Mouse (Mus musculus): ENCODE measurements at regions not wholly inside any gene's neighbourhood (a gene's known extent, or its start where the extent isn't known, plus 50 kb on each side); places are given as distances from the start of the nearest gene placed in this dataset.

GRCm38 (mm10) chr4:55775858-55776257 is 243.6 kb upstream of the Klf4 start:
- no peak for ATAC-seq (replicated peaks; ENCODE audit: poor library complexity, severe bottlenecking)

DNA sequence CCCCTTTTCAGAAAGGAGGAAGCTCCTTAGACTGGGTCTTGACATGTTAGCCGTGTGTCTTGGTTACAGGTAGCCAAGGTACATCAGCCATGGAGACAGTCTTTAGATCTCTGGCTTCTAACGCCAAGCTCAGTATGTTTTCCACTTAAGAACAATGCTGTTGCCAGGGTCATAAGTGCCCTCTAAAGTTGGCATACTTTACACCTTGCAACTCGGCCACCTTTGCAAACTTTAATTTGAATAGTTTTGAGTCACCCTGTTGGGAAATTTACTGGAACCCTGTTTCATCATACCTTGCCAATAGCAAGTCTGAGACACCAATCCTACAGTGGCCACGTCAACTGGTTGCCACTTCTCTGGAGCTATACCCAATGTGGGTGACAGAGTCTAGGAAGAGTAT is 242.3 kb upstream of the Klf4 start:
- no peak for ATAC-seq (replicated peaks; ENCODE audit: poor library complexity, severe bottlenecking)

- no peak for ATAC-seq (replicated peaks; ENCODE audit: poor library complexity, severe bottlenecking)
These were observed 237.4 kb upstream of the Klf4 start for GRCm38 (mm10) chr4:55769656-55770055.

- ATAC-seq (replicated peaks; ENCODE audit: poor library complexity, severe bottlenecking): no peak
These were observed 236.1 kb upstream of the Klf4 start for GRCm38 (mm10) chr4:55768325-55768724.

- no peak for ATAC-seq (replicated peaks; ENCODE audit: poor library complexity, severe bottlenecking)
These were observed 234.9 kb upstream of the Klf4 start for GRCm38 (mm10) chr4:55767133-55767532.

- ATAC-seq (replicated peaks; ENCODE audit: poor library complexity, severe bottlenecking): no peak
These were observed 233.5 kb upstream of the Klf4 start for GRCm38 (mm10) chr4:55765780-55766179.

- ATAC-seq (replicated peaks; ENCODE audit: poor library complexity, severe bottlenecking): peak; percentile 35
These were observed 230.8 kb upstream of the Klf4 start for GRCm38 (mm10) chr4:55763112-55763511.

DNA sequence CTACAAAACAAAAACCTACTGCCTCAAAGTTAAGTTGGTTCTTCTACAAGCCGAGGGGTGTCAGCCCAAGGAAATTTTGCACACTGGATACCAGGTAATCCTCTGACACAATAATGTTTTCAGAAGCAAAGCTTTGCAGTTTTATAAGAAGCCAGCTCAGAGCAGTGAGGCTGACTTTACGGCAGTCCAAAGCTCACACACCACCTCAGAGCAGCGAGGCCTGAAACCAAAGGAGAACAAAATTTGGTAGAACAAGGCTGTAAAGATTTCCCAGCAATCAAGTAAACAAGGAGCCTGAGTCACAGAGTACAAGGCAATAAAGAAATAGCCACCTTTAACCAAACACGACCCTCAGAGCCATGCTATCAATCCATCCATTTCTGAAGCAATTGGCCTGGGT is 230.1 kb upstream of the Klf4 start:
- ATAC-seq (replicated peaks; ENCODE audit: poor library complexity, severe bottlenecking): no peak

DNA sequence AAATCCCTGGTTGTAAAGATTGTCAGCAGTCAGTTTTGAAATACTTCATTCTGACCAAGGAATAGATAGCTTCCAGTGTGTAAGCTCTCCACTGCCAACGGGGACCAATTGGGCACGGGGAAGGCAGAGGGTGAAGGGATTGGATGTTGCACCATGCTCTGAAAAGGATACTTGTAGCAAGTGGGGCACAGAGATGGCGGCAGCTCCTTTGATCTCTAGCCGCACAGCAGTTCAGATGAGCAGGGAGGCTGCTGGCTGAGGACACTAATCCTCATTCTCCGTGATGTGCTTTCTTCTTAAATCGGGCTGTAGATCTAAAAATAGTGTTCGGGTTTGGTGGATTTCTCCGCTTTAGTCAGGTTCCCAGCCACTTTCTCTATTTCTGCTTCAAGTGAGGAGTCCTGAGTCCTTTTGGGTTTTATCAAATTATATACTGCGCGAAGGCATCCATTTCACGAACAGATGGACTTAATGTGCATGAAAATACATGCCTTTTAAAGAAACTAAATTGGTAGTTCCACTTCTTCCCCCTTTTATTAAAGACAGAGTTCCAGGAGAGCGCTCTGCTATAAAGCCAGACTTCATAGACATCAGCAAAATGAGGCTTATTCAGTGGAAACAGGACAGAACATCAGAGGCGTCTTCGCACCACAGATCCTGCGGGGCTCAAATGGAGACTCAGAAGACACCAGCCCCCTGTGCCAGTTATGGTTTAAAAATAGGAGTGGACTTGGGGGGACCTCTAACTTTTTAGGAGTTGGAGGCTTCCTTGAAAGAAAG is 225.1 kb upstream of the Klf4 start:
- ATAC-seq (replicated peaks; ENCODE audit: poor library complexity, severe bottlenecking): no peak

- ATAC-seq (replicated peaks; ENCODE audit: poor library complexity, severe bottlenecking): no peak
These were observed 217.8 kb upstream of the Klf4 start for GRCm38 (mm10) chr4:55749949-55750600.

- ATAC-seq (replicated peaks; ENCODE audit: poor library complexity, severe bottlenecking): peak; percentile 96
These were observed 209.1 kb upstream of the Klf4 start for GRCm38 (mm10) chr4:55741355-55741754.

GRCm38 (mm10) chr4:55740062-55740461 is 207.8 kb upstream of the Klf4 start:
- no peak for ATAC-seq (replicated peaks; ENCODE audit: poor library complexity, severe bottlenecking)

DNA sequence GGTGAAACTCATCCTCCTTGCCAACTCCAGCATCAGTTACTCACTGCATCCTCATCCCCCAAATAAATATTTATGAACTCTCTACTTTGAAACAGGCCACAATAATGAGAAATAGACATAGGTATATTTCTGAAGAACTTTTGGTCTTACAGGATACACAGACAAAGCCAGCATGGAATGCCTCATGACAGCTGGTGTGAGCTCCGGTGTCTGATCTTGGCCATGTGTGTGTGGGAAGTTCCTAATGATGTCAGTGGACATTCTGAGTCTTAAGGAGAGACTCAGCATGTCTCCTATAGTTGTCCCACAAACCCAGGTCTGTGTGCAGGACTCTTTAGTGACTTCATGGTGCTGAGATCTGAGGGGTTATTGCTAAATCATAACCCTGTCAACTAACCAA is 206.4 kb upstream of the Klf4 start:
- ATAC-seq (replicated peaks; ENCODE audit: poor library complexity, severe bottlenecking): no peak

- no peak for ATAC-seq (replicated peaks; ENCODE audit: poor library complexity, severe bottlenecking)
These were observed 203.2 kb upstream of the Klf4 start for GRCm38 (mm10) chr4:55735453-55735852.

DNA sequence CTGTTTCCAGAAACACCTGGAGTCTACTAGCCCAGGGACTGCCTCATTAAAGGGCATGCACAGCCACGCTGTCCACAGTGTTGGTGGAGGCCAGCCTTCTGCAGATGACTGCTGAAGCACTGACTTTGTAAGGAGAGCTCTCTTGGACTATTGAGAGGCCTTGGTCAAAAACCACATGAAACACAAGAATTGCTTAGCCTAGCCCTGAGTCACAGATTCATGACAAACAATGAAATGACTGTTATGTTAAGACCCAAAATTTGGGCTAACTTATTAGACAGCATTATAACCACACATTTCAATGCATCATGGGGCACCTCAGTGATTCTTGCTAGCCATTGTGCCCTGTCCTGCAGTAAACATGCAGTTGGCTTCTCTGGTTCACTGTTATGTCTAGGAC is 202.1 kb upstream of the Klf4 start:
- no peak for ATAC-seq (replicated peaks; ENCODE audit: poor library complexity, severe bottlenecking)

DNA sequence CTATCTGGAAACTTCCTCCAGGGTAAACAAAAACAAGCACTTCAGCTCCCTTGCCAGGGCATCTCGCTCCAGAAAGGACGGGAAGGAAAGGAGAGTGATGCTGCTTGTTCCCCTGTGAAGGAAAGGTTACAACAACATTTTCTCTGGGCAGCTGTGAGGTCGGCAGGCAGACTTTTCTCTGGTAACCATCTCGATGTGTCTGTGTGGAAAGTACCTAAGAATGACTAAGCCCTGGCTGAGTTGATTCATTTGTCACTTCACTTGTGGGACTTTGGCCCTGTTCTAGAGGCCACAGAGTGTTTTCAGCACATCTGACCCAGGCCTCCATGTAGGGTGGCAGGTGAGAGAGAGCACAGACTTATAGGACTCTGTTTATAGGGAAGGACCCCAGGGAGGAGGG is 201.0 kb upstream of the Klf4 start:
- no peak for ATAC-seq (replicated peaks; ENCODE audit: poor library complexity, severe bottlenecking)

GRCm38 (mm10) chr4:55732006-55732405 is 199.7 kb upstream of the Klf4 start:
- peak; percentile 67 for ATAC-seq (replicated peaks; ENCODE audit: poor library complexity, severe bottlenecking)

DNA sequence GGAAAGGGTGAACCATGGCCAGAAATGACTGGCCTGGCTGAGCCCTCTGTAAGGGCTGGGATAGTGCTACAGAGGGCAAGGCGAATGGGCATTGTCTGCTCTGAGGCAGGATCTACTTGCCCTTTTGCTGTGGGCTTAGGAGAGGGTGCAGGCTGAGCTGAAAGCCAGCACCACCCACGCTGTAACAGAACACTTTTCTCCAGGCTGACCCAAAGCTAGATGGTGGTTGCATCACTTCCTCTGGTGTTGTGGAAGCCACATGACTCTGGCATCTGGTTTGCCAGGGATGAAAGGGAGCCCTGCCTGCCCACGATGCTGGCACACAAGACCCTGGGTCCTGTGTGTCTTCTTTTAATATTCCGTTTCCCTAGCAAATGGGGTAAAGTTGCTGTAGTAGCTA is 198.0 kb upstream of the Klf4 start:
- peak; percentile 87 for ATAC-seq (replicated peaks; ENCODE audit: poor library complexity, severe bottlenecking)

DNA sequence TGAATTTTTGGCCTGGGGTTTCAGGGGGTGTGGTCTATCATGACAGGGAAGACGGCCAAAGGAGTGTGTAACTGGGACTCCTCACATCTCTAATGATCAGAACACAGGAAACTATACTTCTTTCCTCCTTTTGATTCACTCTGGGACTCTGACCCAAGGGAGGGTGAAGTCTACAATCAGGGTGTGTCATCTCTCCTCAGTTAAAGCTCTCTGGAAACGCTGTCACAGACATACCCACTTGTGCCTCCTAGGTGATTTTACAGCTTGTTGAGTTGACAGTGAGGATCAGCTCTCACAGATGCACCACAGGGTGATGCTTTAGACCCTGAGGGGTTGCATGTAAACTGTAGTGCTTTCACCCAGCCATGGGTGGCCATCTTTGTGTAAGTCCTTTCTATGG is 194.9 kb upstream of the Klf4 start:
- no peak for ATAC-seq (replicated peaks; ENCODE audit: poor library complexity, severe bottlenecking)

DNA sequence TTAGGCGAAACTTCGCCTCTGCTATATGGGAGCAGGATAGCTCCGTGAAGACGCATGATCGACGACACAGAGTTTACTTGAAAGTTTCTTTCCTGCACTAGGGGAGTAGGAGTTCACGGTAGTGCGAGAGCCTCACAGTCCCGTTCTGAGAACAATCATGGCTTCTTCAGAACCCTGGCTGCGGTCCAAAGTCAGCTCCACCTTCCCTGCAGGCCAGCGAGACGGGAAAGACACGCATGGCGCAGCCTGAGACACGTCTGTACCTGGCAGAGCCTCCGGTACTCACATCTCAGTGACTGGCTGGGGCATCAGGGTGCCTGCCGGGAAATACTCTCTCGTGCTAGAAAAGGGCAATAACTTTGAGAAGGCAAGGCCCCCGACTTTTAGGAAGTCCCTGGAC is 193.8 kb upstream of the Klf4 start:
- ATAC-seq (replicated peaks; ENCODE audit: poor library complexity, severe bottlenecking): no peak

DNA sequence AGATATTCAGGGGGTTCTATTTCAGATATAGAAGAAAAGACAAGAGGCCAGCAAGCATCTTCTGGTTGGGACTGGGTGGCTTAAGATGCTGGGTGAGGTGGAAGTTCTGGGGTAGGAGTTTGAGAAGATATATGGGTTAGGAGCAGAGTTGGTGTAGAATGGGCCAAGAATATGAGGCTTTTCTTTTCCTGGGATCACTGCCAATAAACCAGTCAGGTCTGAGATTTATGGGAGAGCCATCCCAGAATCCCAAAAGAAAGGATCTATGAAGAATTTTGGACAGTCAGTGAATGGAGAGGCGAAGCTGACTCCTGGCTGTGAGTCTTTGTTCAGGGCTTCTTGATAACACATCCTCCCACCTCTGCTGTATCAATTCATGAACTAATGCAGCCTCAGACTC is 192.0 kb upstream of the Klf4 start:
- ATAC-seq (replicated peaks; ENCODE audit: poor library complexity, severe bottlenecking): no peak

DNA sequence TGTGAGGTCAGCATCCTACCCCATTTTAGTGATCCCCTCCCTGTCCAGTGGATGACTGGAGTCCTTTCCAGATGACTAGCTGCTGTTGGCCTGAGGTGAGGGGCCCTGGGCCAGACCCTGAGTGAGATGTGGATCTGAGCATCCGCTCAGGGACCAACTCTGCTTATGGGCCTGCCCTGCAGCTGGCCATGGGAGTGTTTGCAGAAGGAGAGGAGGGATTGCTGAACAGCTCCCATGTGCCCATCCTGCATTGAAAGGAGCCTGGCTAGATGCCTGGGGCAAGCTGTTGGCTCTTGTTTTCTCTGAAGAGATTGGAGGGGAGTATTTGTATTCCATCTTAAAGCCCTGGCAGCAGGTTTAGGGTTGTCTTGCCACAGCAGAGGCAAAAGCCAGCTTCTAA is 190.9 kb upstream of the Klf4 start:
- no peak for ATAC-seq (replicated peaks; ENCODE audit: poor library complexity, severe bottlenecking)
